Mouse (Mus musculus): ENCODE measurements around the gene Fhad1.

DNA sequence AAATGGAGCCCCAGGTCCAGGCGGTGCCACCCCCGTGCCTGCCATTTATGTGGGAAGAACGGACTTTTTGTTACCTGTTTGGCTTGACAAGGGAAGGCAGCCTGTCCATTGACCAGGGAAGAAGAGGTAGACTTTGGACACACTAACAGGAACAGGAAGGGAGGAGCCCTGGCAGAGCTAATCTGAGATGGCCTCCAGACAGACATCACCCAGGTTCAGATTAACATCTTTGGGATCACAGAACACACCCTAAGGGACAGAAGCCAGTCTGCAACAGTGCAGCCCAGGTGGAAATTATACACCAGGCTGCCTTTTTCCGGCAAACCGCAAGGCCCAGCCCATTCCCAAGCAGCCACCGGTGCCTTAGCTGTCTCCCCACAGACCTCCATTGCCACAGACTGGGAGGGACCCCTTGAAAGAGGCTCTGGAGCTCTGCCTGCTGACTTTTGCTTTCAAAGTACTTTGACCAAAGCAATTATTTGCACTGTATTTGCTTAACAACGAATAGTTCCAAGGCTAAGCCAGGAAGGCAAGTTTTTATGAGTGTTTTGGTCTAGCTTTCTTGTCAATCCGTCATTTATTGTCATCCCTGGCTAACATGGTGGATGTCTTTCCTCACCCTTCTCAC is 121.6 kb downstream of the Fhad1 start:
- TF ChIP-seq USF1 (IDR thresholded peaks at IDR 0.05; ENCODE audit: low read depth) (no peak), CTCF (IDR thresholded peaks at IDR 0.05; ENCODE audit: control insufficient read depth, insufficient read depth, insufficient read length) (no peak), CEBPB (IDR thresholded peaks at IDR 0.05; ENCODE audit: low read depth) (no peak)

All from C2C12 (cell line).